Mouse (Mus musculus) liver, postnatal 0 days (tissue): ENCODE results near the gene Agrp.
A peak's percentile ranks its signal among the peaks of the same experiment; 100 is the strongest.

Experiments
- CTCF ChIP-seq: sonication (generic); IDR thresholded peaks from 2 replicates; pipeline ENCODE4 v1.5.1; 2016; ENCODE audit warnings: antibody characterized with exemption, low read depth
- EP300 ChIP-seq: IDR thresholded peaks from 2 replicates; pipeline ENCODE4 v1.6.1; 2016; ENCODE audit warnings: antibody characterized with exemption, low read depth, mild to moderate bottlenecking

DNA sequence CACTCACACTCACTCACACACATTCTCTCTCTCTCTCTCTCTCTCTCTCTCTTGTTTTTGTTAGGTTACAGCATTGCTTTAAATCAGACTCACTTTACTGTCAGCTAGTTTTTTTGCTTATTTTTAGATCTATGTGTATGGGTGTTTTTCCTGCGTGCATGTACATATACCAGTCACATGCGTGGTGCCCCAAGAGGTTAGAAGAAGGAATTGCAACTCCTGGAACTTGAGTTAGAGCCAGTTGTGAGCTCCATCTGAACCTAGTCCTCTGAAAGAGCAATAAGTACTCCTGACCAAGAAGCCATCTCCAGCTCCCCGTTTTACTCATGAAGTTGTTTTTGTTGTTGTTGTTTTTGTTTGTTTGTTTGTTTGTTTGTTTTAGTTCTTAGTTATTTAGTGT lies 24.0 kb upstream of the Agrp start:
- TF ChIP-seq CTCF (peak; percentile 63), EP300 (no peak)
